Mouse (Mus musculus) gastrocnemius, postnatal 10 days (tissue): ENCODE results near the gene Oas1d. TPM values are rescaled to one million over a fixed set of nuclear protein-coding genes. Genes with fewer than 3 reads are reported as not detected.
"Not testable (repeated sequence)": the region's sequence is repeated elsewhere in the genome, so short reads cannot be mapped to it uniquely, and the experiment has no call there.

ENCODE experiments used
- DNase-seq: peaks from one replicate; pipeline ENCODE4 v3.0.0; 2021; ENCODE audit warnings: mixed read lengths
- long read RNA-seq, 2 experiments: library from polyadenylated mRNA; stranded (forward); transcript quantifications; one replicate each; pipeline ENCODE4 v2.0.0; 2021
- total RNA-seq, 2 experiments: library from RNA; stranded (reverse); gene quantifications; 2 replicates each; pipeline ENCODE4 v1.2.3; 2021

Oas1d gene
- not detected for total RNA-seq
- long read RNA-seq, experiment 1, result 0 reads
- long read RNA-seq, experiment 2, result 0 reads

DNA sequence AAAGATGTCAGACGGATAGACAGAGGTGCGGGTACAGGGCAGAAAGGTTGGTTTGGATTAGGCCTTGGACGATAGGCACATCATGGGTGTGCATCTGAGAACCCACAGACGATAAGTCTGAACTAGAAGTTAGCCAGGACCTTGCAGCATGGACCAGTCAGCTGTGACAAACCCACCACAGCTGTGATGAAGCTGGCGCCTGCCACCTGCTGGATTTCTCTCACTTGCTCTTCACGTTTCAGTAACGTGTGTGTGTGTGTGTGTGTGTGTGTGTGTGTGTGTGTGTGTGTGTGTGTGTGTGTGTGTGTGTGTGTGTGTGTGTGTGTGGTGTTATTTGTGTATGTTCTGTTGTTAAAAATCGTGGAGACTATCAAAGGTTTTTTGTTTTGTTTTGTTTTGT is at the start of gene Oas1d:
TSS of gene Oas1d (plus strand) at position 333 of the 400 bp plus-strand sequence.
- not testable (repeated sequence) for DNase-seq

DNA sequence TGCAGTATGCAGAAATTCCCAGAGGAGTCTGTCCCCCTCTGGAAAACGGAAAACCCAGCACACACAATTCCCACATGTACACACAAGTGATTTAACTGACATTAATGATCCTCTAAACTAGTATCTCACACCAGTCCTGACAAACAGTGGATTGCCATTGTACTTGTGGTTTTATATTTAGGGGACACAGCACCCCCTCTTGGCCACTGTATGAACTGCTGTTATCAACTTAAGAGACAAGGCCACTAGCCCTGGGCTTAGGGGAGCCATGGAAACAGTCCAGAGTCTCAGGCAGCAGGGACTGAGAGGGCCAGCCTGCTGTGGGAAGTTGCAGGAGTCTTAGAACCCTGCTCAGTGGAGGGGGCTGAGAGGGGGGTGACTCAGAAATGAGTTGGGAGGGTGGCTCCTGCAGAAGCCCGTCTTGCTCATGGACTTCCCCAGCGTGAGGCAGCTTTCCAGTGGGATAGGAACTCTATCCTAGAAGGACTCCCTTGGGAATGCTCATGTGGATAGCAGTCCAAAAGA is 48.9 kb upstream of the Oas1d start:
- DNase-seq, result no peak

DNA sequence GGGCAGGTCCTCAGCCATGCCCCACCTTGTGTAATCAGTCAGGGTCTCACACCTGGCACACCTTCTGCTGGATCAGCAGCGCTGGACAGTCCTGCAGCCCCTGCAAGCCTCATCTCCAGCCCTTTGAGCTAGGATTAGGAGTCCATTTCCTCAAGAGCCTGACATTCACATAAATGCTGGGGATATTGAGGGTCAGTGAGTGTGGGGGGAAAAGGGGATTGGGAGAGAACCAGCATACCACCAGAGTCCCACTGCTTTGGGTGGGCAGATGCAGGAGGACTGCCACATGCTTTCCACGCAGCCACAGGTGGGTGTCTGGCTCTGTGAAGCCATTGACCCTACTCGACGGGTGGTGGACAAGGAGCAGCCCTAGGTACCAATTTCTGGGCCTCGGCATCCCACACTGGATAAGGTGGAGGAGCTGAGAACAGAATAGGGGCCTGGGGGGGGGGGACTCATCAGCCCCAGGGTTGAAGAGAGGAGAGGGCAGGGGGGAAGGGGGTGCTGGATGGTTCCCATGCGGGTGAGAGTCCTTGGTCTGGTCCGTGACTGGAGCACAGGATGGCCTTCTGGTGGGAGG is 44.8 kb upstream of the Oas1d start:
- no peak for DNase-seq

DNA sequence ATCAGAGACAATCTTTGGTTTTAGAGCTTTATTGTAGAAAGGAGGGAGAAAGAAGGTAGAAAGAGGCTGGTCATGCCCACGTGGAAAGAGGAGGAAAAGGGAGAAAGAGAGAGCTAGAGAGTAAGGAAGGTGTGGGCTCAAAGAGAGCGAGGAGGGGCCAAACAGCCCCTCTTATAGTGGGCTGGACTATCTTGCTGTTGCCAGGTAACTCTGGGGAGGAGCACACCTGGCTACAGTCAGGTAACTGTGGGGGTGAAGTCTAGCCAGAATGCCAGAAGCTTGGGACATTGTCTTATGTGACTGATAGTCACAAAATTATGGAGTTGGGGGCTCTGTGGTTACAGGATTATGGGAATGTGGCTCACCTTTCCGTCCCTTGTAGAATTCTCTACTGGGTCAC is 44.3 kb upstream of the Oas1d start:
- DNase-seq, result no peak

DNA sequence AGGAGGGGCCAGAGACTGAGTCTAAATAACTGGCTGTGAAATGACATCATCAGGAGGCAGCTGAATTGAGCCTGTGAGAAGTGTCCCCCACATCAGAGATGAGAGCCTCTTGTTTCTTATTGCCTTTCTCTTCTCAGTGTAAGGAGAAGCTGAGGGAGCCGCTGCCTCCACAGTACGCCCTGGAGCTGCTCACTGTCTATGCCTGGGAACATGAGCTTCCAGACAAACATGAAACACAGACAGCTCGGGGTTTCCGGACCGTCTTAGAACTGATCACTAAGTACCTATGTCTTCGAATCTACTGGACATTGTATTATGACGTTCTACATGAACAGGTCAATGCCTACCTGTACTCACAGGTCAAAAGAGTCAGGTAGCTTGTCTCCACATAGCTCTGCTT is 43.6 kb upstream of the Oas1d start:
- no peak for DNase-seq

DNA sequence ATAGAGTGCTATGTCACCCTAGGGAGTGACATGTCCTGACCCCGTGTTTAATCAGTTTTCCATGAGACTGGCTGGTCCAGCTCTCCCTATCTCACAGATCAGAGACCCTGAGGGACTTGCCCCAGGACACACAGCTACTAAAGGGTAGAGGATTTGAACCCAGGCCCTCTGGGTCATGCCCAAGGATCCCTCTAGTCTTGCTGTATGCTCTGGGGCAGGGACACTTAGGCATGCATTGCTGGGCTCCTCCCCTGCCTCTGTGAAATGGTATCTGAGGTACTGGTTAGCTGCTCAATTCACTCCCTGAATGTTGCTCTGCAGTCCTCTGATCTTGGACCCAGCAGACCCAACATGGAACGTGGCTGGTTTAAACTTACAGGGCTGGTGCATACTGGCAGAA is 42.9 kb upstream of the Oas1d start:
- DNase-seq, result no peak

DNA sequence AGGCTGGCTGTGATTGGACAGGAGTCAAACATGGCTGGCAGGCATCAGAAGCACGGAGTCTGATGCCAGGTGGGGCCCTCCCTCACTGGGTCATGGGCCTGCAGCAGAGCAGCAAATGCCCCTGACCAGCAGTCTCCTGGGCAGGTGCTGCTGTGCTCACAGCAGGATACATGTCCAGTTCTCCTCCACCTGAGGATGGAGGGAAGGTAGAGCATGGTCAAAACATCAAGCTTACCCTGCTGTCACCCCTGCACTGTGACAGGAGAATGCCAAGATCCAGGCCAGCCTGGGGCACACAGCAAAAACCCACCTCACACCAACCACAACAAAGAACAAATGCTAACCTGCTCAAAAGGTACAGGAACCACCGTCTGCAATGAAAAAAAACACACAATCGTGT is 37.5 kb upstream of the Oas1d start:
- not testable (repeated sequence) for DNase-seq

DNA sequence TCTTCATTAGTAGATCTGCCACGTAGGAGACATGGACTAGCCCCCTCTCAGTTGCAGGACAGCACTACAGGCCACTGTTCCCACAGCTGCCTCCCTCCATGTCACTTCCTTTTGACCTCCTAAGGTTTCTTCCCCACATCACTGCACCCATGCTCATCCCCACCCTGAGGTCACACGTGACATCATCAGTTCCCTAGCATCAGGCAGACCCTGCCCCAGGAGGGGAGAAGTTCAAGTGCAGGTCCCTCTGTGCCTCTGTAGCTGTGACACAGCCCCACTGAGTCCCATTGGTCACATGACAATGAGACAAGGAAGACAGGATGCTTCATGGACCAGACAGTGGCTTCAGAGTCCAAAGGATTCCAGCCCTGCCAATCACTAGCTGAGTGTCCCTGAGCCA is 36.9 kb upstream of the Oas1d start:
- DNase-seq, result not testable (repeated sequence)

DNA sequence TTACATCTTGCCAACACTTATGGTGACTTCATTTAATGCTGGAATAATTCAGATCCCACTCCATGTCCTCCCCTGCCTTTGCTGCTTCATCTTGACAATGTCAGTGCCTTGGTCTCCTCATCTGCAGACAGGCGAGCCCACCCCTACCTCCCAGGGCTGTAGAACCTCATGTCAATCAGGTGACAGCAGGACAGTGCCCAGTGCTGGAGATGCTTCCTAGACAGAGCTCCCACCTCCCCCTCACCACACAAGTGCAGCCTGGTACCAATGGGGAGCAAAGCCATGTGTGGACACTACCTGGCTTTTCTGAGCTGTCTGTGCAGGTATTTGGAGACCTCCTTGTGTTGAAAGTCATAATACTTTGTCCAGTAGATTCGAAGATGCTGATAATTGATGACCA is 35.5 kb upstream of the Oas1d start:
- DNase-seq, result not testable (repeated sequence)

DNA sequence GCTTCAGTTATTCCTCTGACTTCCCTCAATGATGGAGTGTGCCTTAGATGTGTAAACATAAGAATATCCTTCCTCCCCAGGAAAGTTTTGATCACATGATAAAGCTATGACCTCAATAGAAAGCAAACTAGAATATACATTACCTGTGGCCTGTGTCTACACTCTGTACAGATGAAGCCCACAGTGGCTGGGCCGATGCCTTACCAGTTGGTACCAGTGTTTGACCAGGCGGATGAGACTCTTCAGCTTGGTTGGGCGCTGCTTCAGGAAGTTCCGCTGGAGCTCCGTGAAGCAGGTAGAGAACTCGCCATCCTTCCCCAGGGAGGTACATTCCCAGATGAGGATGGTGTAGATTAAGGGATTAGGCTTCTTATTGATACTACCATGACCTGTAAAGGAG is 32.7 kb upstream of the Oas1d start:
- not testable (repeated sequence) for DNase-seq

DNA sequence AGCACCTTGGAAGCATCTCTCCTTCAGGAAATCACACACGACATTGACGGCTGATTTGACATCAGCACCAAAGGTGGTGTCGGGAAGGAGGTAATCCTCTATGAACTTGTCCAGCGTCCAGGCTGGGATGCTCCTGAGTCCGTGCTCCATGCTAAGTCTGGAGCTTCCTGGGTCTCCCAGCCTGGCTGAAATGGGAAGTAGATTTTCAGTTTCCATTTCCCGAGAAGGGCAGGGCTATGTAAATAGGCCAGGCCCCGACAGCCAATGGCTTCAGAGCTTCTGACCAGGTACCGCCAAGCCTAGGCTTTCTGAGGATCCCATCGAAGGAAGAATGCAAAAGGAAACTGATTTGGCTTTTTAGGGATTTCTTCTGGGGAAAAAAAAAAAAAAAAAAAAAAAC is 26.9 kb upstream of the Oas1d start, which contains the start of gene Oas1g:
TSS of gene Oas1g (minus strand) at position 201 of the 400 bp plus-strand sequence.
- not testable (repeated sequence) for DNase-seq

DNA sequence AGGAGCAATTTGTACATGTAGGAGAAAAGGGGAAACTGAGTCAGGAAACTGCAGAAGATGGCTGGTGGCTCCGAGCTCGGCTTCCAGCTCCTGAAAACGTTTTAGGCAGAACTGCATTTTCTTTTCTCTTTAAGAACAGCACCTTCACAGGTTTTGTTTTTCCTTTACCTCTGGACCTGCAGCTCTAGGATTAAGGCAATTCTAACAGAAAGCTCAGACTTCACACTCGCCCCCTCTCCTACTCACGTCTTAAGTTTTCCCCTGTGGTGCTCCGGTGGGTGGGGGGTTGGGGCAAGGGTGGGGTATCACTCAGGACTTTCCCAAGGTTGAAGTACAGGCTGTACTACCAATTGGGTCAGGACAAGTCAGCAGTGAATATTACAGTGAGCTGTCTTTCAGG is 26.5 kb upstream of the Oas1d start:
- no peak for DNase-seq

DNA sequence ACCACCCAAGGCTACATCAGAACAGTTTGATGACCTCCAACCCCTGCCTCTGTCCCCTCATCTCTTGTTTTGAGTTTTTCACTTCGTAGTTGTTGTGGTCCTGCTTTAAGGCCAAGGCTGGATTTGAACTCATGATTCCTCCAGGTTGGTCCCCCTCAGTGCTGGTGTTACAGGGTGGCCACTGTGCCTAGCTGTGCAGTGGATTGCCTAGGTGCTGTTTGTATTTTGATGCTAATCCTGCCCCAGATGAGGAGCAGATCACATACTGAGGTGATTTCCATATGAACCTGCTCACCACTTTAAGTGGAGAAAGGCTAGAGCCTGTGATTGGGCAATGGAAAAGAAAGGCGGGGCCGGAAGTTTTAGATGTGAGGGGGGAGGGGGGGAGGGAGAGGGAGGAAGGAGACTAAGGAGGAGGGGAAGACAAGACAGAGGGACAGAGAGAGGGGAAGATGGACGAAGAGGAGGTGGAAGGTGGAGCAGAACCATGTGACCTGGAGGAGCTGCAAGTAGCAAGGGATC is 26.0 kb upstream of the Oas1d start:
- DNase-seq, result not testable (repeated sequence)

DNA sequence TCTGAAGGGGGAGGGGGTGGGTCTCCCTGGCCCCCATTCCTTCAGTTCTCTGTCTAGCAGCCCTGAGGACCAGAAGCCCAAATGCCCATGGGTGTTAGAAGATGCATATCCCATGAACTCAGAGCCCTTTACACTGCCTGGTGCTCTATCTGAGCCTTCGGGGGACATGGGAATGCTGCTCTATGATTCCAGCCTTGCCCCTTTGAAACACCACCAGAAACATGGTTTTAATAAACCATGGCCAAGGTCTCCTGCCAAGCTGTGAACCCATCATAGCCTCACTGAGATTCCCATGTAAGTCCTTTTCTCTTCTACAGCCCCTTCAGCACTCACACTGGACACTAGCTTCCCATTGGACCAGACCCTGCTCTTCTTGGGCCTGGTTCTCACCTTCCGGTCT is 24.3 kb upstream of the Oas1d start:
- no peak for DNase-seq

DNA sequence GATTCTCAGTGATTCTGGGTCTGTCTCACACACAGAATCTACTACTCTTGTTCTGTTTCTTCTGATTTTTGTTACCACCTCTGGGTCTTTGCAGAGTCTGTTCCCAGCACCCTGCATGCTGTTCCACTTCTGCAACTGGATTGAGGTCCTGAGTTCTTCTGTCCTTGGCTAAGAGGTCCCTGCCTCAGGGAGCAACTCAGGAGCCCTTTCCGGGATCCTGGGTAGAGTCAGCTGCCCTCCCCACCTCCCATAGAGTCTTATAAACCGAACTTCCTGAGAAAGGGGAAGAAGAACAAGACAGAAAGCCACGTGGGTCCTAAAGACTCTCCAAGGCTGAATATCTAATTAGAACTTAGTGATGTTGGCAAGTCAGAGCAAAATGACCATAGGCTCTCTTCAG is 23.3 kb upstream of the Oas1d start:
- DNase-seq, result no peak

DNA sequence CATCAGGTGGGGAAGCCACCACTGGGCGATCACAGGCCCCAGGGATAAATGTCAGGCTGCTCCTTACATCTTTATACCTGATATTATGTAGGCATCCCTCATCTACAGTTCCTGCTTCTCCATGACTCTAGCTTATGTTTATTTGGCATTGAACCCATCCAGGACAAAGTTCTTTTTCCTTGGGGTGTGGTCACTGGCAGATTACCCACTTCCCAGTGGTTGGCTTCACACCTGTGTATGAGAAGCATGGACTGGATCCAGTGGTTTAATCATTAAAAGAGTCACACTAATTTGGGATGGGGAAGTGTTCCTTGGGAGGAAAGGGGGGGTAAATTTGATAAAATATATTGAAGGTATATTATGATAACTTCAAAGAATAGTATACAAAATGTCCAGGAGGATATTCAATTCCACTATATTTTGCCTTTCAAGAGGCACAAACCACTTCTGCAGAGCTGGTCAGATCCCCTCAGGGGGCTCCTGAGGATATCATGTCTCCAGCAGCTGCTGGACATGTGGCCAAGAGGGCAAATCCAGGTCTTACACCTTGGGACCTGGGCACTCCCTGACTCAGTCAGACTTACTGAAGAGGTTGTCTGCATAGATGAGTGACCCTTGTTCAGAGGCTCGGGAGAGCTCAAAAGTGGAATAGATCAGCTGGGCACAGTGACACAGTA is 22.6 kb upstream of the Oas1d start:
- not testable (repeated sequence) for DNase-seq

DNA sequence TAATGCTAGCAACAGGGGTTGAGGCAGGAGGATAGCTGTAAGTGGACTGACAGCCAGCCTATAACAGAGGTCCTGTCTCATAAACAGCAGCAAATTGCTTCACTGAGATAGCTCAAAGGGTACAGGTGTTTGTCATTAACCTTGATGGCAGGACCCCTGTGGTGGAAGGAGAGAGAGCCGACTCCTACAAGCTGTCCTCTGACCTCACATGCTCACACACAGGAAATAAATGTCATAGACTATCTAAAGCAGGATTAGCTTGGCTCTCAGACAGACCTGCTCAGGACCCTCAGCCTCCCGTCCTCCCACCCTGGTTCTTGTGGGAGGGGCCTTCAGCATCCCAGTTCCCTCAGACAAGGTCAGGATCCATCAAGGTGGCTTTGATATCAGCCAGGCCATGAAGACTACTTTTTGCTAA is 22.1 kb upstream of the Oas1d start:
- no peak for DNase-seq

DNA sequence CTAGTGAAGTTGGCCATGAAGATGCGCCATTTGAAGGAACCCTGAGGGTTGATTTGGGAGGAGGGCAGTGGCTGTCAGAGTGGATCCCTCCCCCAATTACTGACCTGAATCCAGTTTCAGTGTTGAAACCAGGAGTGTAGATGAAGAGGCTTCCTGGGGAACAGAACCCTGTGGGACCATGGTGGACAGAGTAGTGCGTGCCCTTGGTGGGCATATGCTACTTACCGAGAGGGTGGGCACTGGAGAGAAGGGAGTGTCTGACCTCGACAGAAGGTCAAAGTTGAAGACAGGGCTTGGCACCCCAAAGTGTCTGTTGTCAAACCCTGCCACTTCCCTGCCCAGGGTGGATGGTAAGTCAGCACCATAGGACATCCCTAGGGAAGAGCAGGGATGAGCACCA is 20.5 kb upstream of the Oas1d start:
- not testable (repeated sequence) for DNase-seq

DNA sequence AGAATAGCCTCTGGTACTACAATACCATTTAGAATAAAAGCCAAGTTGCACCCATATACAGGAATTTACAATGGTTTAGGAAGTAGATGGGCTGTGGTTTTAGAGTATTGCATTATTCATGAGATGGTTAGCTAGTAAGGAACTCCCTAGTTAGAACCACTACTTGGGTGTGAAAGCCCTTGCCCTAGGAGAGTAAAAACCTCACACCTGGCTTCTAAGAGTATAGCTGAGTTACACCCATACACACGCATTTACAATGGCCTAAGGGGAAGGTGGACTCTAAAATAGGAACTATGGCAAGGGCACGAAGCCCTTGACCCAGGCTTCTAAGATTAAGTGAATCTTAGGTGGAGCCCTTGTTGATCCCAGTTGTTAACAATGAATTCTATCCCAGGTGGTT is 19.6 kb upstream of the Oas1d start:
- DNase-seq, result not testable (repeated sequence)

DNA sequence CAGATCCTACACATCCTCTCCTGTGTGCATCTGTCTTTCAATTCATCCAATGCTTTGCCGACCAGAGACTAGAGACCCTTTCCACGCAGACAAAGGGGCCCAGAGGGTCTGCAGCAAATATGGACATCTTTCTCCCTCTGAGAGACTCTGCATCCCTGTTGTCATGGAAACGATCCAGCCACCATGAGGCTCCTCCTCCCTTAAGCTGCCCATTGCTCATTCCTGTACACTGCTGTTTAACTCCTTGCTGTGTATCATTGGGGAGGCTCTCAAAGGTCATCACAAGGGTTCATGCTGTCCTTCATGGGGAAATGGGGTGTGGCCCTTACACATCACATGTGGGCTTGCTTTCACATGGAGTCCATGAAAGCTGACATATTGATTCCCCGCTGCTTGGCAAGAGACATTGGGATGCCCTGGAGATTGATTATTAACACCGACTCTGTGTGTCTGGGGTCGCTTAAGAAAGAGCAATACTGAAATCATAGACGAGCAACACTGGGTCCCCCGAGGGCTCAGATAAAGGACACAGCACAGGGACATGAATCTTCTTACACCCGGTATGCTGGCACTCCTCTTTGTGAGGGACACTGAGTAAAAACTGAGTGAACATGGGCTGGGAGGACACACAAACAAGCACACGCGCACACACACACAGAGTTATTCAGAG is 19.0 kb upstream of the Oas1d start:
- DNase-seq, result no peak

DNA sequence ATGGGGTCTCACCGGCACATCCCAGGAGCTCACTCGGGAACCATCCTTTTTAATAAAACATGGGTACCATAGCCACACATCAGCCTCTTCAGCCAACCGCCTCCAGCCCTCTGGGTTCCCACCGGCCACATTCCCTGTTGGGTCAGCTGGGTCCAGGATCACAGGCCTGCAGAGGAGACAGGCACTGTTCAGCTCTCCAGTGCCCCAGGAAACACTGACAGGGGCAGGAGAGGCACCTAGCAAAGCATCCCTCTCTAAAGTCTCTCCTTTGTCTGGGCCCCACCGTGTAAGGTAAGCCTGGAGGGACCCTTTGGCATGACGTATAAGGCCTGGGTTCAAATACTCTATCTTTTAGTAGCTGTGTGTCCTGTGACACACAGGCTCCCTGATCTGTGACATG is 16.0 kb upstream of the Oas1d start:
- DNase-seq, result no peak

DNA sequence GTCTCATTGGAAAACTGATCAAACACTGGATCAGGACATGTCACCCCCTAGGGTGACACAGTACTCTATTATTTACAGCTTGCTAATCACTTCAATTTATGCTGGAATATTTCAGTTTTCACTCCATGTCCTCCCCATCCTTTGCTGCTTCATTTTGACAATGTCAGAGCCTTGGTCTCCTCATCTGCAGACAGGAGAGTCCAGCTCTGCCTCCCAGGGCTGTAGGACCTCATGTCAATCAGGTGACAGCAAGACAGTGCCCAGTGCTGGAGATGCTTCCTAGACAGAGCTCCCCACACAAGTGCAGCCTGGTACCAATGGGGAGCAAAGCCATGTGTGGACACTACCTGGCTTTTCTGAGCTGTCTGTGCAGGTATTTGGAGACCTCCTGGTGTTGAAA is 15.6 kb upstream of the Oas1d start:
- DNase-seq, result no peak

DNA sequence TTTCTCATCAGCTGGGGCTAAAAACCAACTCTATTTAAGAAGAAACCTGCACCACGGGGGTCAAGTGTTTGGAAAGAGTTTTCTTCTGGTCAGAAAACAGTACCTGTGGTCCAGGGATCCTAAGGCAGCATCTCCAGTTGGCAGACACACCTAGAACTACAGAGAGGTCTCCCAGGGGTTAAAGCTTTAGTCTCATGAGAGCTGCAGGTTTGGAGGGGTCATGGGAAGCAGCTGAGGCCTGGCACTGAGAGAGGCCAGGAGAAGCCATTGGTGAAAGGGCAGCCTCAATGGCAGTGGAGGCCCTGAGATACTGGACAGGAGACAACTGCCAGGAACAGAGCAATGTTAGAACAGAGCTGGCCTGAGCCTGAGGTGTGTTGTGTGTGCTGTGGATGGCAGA is 13.7 kb upstream of the Oas1d start:
- no peak for DNase-seq
